Mouse (Mus musculus): ENCODE results near the gene Msi2. TPM values are rescaled to one million over a fixed set of nuclear protein-coding genes. Genes with fewer than 3 reads are reported as not detected.

The Msi2 gene
- total RNA-seq, 2 experiments from 2014 or later: 110 to 113 TPM

GRCm38 (mm10) chr11:88386916-88387315 is 331.4 kb downstream of the Msi2 start:
- DNase-seq (ENCODE audit: low spot score in 2 of 2): no peak

GRCm38 (mm10) chr11:88382449-88382848 is 335.9 kb downstream of the Msi2 start:
- DNase-seq (ENCODE audit: low spot score in 2 of 2): no peak

GRCm38 (mm10) chr11:88381145-88381909 is 337.0 kb downstream of the Msi2 start:
- no peak for DNase-seq (ENCODE audit: low spot score in 2 of 2)

DNA sequence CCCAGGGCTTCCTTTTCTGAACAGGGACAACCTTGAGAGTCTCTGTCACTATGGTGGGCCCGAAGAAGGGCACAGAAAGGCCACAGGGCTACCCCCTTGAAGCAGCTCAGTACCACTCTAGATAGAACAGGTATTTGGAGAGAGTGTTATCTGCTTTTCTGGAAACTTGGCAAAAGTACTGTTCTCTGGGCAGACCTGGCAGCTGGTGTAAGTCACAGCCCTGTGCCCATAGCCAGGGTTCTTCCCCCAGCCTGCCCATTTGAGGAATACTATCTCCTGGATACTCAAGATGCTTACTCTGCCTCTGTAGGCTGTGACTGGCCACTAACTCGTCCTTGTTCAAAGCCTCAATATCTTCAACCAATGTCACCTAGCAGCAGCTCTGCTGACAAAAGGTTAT is 338.7 kb downstream of the Msi2 start:
- no peak for DNase-seq (ENCODE audit: low spot score in 2 of 2)

GRCm38 (mm10) chr11:88378686-88379339 is 339.5 kb downstream of the Msi2 start:
- DNase-seq (ENCODE audit: low spot score in 2 of 2): peak; percentile 19 to 65

DNA sequence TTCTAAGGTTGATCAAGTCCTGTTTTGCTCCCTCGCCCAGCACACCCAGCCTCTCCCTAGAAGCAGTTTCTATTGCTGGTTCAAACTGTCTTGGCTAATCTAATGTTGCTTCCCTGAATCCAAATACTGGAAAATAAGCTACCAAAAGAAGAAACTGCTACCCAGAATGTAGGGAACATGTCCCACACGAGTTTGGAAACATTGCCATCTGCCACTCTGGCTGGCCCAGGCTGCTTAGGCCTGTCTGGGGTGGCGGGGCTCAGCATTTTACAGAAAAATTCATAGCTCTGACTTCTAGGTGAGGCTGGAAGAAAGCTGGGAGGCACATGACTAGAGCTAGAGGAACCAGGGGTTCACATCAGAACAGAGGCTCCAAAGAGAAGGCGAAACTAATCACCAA is 345.7 kb downstream of the Msi2 start:
- peak; percentile 32 to 69 for DNase-seq (ENCODE audit: low spot score in 2 of 2)

DNA sequence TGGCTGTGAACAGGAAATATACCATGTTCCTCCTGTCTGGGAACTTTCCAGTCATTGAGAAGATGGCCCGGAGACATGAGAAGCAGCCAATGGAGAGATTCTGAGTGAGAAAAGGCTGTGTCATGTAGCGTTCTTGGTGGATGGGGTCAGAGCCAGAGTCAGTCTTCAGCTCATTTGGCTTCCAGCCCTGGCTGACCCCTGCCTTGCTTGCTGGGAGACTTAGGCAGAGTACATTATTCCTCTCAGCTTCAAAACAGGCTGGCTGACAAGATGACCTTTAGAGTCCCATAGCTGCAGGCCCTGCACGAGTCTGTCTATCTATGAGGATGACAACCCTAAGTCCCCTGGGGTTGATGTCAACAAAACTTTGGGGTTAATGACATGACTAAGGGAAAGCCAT is 348.4 kb downstream of the Msi2 start:
- no peak for DNase-seq (ENCODE audit: low spot score in 2 of 2)

- DNase-seq (ENCODE audit: low spot score in 2 of 2): no peak
Observed at GRCm38 (mm10) chr11:88367501-88367900, 350.8 kb downstream of the Msi2 start.

DNA sequence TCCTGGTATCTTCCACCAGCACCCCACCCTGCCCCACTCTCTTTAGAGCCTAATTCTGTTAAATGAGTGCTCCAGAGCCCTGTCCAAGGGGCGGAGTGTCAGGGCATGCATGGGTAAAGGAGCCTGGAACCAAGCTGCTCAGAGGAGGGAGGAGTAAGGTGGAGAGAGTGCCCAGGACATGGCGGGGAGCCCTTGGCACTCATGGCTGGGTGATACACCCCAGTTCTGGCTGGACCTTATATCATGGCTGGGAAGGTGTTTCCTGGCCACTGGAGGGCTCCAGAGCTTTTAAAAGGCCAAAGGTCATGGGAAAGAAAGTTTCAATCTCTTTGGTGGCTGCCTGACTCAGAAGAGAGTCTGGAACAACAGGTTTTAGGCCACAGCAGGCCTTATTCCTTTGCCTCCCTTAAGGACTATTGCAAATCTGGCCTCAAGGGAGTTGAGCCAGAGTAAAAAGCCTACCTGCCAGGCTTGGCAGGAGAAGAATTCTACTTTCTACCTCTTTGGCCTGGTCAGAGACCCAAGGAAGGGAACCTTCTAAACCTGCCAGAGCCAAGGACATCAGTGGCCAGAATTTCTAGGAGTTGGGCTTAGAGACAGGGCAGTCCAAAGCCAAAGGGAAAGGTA is 352.3 kb downstream of the Msi2 start:
- no peak for DNase-seq (ENCODE audit: low spot score in 2 of 2)

DNA sequence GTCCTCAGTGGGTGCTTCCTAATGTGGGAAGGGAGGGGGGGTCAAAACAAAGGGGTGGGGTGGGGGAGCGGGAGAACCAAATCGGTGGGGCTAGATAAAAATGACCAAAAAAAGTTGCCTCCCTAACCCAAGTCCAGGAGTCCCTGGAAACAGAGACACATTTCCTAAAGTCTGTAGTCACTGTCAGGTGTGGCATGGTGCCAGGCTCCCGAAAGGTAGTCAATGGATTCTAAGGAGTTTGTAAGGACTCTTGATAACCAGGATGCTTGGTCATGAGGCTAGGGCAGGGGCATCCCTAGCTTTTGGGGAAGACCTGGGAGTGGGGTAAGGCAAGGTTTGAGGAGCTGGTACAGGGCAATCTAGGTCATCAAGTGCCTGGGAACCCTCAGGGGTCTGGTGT is 354.1 kb downstream of the Msi2 start:
- no peak for DNase-seq (ENCODE audit: low spot score in 2 of 2)

- no peak for DNase-seq (ENCODE audit: low spot score in 2 of 2)
Observed at GRCm38 (mm10) chr11:88363481-88363880, 354.8 kb downstream of the Msi2 start.

DNA sequence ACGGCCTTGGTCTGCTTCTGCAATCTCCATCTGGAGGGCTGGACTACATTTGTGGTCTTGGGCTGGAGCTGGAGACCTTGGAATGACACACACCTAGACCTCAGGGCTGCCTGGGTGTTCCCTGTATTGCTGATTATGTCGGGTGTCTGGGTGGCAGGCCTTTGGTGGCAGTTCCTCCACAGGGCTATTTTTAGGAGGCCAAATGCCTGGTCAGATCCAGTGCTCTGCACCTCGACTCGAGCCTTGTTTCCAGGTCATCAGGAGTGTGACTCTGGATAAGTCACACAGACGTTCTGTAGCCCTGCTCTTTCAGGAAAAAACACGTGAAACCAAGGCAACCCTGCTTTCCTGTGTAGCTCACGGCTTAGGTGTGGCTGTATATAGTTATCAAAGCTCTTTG is 358.6 kb downstream of the Msi2 start:
- DNase-seq (ENCODE audit: low spot score in 2 of 2): no peak

- no peak for DNase-seq (ENCODE audit: low spot score in 2 of 2)
Observed at GRCm38 (mm10) chr11:88357325-88357724, 361.0 kb downstream of the Msi2 start.

- peak; percentile 76 to 82 for DNase-seq (ENCODE audit: low spot score in 2 of 2)
Observed at GRCm38 (mm10) chr11:88356598-88357290, 361.6 kb downstream of the Msi2 start.

- no peak for DNase-seq (ENCODE audit: low spot score in 2 of 2)
Observed at GRCm38 (mm10) chr11:88356016-88356415, 362.3 kb downstream of the Msi2 start.

- no peak for DNase-seq (ENCODE audit: low spot score in 2 of 2)
Observed at GRCm38 (mm10) chr11:88354771-88355170, 363.5 kb downstream of the Msi2 start.

GRCm38 (mm10) chr11:88351722-88352473 is 366.4 kb downstream of the Msi2 start:
- DNase-seq (ENCODE audit: low spot score in 2 of 2): no peak

- peak in 1 of 2 experiments; percentile 27 for DNase-seq (ENCODE audit: low spot score in 2 of 2)
Observed at GRCm38 (mm10) chr11:88348690-88349089, 369.6 kb downstream of the Msi2 start.

DNA sequence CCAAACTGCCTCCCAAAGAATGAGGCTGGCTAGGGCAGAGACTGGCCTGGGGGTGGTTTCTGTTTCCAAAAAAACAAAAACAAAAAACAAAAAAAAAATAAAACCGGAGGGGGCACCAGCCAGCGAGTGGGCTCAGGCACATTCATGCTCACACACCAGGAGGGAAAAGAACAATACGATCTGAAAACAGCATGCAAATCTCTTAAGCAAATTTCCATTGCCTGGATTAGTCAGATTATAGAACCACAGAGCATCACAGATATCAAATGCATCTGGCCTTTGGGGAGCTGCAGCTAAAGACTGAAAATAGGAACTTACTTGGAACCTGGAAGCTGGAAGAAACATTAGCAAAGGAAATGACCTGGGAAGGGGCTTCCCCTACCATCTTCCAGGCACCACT is 370.3 kb downstream of the Msi2 start:
- peak in 1 of 2 experiments; percentile 27 for DNase-seq (ENCODE audit: low spot score in 2 of 2)

- DNase-seq (ENCODE audit: low spot score in 2 of 2): no peak
Observed at GRCm38 (mm10) chr11:88346066-88346465, 372.2 kb downstream of the Msi2 start.

GRCm38 (mm10) chr11:88337926-88338325 is 380.4 kb downstream of the Msi2 start:
- DNase-seq (ENCODE audit: low spot score in 2 of 2): no peak

Measured in layer of hippocampus, adult 18-20 months (tissue).